Mouse (Mus musculus): Measurements from ENCODE around the gene Syt1.

Gene Syt1

DNA sequence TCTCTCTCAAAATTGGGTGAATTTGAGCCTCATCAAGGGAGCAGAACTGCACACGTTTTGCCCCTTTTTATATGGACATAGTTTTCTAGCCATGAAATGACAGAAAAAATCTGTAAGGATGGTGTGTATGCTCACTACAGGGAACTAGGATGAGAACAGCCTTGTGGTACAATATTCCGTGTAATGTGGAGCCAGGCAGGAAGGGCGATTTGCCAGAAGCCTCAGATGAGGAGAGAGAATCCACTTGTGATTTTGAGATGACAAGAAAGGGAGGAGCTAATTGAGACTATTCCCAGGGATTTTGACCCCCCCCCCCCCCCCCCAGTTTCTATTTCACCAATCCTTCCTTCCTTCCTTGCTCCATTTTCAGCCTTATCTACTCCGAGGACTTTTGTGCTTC, 431.4 kb downstream of the Syt1 start:
- DNase-seq (ENCODE audit: low read depth, low spot score), result no peak

DNA sequence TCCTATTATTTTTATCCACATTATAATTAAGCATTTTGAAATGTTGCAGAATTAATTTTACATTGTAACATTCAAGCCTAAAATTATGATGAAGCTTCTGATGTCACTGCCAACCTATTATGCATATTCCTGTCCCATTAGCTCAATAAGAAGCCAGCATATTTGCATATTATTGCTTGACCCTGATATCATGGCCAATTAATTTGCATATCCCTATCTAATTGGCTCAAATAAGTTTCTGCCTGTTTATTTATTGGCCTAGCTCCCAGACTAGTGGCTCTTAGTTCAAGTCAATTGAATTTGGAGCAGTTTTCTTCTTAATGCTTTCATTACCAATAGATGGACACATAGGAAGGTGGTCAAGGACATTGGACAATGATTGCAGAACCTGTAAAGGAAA, 433.2 kb downstream of the Syt1 start:
- DNase-seq (ENCODE audit: low read depth, low spot score), result no peak

DNA sequence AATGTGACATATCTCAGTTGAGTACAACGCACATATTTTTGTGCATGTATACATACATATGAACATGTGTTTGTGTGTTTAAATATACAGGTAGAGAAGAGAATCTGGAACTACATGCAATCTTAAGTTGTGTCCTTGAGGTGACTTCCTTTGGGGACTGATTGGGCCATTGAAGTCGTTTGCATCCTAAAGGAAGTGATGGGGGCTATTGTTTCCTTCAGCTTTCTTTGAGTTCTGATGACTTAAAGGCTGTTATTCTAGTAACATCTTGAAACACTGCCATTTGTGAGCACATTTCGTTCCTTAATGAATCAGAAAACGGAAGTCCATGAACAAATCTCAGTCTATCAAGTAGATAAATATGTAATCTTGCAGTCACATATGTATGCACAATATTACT, 438.0 kb downstream of the Syt1 start:
- peak; percentile 68 for DNase-seq (ENCODE audit: low read depth, low spot score)

DNA sequence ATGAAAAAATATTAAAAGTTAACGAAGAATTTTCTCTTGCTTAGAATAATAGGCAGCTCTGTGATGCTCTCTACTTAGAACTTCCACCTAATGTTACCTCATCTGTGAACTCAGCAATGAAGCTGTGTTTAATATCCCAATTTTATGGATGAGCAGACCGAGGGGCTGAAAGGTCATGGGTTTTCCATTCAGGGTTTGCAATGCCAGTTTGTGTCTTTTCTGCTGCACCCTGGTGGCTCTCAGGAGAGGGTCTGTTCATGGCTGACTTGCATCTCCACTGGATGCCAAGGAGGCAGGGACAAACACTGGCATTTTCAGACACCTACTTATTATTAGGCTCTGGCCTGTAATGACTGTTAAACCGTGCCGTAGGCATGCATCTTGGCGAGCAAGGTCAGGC, 439.7 kb downstream of the Syt1 start:
- DNase-seq (ENCODE audit: low read depth, low spot score), result no peak

DNA sequence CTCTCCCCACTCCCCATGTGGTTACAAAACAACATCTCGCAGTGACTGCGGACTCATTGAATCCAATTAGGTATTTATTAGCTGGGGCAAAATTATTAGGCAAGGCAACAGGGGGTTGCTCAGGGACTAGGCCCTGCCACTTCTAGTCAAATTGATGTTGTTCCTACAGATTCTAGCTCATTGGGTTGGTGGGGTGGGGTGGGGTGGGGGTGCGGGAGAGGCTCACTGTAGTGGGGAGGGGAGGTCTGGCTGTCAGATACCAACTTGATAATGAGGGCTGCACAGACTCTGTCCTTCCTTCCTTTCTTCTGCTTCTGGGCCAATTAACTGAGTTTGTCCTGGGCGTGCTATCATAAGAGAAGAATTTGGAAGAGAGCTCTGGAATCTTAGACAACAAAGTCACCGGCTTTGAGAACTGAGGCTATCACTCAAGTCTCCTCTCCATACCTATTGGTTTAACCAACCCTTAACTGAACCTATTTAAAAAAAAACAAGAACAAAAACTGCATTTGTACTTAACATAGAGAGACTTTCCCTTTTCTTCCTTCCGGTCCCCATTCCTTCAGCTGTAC, 441.1 kb downstream of the Syt1 start:
- peak; percentile 88 for DNase-seq (ENCODE audit: low read depth, low spot score)

DNA sequence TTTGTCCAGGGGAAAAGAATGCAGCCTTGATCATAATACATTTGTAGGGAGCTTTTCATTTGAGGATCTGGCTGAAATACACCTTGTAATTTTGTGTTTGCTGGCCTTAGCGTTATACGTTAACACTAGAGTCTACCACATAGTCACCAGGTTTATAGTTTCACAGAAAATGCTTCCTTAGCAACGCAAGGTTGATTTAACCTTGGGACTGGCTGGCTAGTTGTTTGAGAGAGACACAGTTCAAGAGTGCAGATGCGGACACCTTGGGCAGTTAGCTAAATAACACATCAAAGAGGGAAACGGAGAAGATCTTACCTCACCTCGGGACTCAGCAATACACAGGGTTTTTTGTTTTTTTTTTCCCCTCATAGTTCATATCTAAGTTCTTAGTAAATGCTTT, 441.9 kb downstream of the Syt1 start:
- DNase-seq (ENCODE audit: low read depth, low spot score), result peak; percentile 72

DNA sequence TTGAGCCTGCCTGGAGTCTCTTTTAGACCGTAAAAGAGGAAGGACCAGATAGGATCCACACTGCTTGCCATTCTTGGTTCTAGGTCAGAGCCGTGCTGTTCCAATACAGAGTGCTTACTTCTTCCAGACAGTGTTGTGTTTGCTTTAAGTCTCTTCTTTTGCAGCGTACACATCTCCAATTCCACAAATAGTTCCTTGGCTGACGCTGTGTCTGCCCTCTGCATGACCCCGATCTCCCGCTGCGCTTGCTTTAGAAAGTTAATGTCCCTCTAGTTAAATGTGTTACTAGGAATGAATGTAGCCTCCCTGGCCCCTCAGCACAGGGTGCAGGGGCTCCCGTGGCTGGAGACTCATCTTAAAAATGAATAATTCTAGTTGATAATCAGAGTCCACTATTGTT, 442.6 kb downstream of the Syt1 start:
- DNase-seq (ENCODE audit: low read depth, low spot score), result peak; percentile 98

DNA sequence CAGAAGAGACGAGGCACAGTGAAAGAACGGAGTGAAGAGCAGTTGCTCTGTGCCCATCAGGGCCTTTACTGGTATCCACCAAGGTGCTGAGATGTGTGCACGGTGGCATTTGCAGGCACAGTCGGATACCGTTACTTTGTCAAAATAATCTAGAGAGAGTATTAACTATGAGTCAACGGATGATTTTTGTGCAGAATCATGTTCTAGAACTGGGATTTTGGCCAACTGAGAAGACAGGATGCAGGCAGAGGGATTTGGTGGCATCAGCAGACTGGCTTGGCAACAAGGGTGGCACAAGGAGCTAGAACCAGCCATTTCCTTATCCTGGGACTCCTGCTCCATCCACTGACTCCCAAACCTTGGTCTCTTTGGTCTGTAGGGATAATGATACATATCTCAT, 443.3 kb downstream of the Syt1 start:
- DNase-seq (ENCODE audit: low read depth, low spot score), result no peak

DNA sequence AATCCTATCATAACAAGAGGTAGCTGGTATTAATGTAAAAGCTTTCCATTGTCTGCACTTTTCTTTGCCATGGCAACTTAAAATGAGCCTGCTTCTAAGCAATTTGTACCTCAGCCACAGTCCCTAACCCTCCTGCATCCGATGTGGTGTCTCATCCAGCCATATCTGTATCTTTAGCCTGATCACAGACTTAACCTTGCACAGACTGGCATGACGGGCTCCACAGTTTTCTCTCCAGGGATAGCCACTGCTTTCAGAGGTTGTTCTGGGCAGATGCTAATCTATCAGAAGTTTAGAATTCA, 451.2 kb downstream of the Syt1 start:
- no peak for DNase-seq (ENCODE audit: low read depth, low spot score)

DNA sequence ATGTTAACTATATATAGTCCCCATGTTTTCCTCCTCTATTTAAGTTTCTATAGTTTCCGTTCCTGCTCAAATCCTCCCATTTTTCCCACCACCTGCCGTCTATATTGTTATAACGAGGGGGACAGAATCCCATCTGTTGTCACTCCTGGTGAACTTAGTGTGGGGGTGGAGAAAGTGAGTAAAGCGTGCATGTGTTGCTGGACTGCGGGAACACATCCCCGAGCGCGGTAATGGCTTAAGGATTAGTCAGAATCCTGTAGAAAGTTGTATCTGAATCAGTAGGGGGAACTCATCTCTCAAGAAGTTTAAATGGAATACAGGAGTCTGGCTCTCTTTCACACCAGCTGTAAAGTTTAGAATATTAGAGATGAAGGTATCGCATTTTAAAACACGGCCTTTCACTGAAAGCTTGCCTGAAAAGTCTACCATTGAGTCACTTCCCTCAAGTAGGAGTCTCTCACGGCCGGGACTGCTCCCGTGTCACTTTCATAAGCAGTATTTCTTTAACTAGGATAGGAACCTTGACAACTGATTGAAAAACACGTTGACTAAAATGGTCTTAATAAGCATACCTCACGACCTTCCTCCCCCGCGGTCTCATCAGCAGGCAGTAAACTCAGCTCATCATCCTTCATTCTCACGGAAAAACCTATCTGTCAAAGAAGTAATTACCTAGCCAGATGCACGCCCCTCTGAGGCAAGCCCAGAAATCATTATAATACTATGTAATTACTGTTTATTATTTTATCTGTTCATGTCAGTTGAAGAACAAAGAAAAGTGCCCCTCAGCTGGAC, 451.8 kb downstream of the Syt1 start:
- no peak for DNase-seq (ENCODE audit: low read depth, low spot score)

DNA sequence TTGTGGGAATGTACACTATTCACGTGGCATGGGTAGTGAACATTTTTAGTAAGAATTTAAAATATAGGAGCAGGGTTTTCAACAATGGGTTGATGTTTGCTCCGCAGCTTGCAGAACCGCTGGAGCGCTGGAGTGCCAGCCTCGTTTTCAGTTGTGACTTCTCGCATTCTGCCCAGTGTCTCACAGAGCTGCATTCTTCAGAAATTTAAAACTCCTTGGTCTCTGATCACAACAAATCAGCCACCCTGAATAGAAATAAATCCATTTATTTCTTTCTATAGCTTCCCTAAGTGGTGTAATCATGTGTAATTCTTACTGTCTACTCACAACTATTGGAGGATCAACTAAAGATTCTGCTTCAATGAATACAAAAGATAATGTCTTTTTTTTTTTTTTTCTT, 458.2 kb downstream of the Syt1 start:
- no peak for DNase-seq (ENCODE audit: low read depth, low spot score)

DNA sequence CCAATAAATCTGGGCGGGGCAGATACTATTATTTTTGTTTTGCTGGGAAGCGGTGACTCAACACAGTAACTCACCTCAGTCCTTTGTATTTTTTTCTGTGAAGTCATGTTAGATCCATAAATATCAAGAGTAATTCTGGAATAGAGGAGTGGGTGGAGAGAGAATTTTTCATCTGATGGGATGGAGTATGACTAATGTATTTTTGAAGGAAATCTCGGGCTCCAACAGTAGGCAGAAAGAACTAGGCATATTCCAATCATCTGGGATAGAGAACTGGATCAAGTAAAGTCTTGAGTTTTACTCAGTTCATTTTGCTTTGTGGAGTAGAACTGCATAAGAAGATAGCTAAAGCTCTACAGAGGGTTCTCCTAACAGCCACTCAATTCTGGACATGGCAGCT, 465.1 kb downstream of the Syt1 start:
- no peak for DNase-seq (ENCODE audit: low read depth, low spot score)

DNA sequence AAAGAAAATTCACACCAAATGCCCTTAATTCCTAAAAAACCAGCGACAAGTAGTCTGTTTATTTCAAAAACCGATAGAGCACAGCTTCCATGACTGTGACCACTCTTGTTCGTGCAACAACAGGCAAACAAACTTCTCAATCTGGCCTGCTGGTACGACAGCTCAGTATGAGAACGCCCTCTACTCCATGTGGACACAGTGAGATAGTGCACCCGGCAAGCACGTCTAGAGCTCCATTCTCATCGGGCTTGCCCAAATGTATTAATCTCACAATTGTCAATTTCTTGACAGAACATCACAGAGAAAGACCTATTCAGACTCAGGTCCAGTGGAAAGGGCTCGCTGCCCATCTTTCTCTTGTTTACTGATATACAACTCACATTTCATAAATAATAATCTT, 469.2 kb downstream of the Syt1 start:
- peak; percentile 51 for DNase-seq (ENCODE audit: low read depth, low spot score)

DNA sequence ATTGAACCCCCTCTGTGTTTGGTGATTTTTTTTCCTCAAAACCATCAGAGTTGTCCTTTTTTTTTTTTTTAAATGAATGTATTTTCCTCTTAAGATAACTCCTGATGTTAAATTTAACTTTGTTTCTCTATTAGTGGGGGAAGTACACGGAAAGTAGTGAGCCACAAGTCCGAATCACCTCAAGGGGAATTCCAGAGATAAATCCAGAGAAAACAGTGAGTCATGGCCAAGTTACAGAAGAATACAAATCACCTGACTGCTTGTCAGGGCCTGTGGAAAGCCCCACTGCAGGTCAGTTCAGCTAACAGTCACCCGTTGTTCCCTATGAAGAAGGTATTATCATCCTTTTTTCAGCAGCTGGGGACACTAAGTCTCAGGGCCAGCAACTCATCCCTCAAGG, 472.2 kb downstream of the Syt1 start:
- no peak for DNase-seq (ENCODE audit: low read depth, low spot score)

DNA sequence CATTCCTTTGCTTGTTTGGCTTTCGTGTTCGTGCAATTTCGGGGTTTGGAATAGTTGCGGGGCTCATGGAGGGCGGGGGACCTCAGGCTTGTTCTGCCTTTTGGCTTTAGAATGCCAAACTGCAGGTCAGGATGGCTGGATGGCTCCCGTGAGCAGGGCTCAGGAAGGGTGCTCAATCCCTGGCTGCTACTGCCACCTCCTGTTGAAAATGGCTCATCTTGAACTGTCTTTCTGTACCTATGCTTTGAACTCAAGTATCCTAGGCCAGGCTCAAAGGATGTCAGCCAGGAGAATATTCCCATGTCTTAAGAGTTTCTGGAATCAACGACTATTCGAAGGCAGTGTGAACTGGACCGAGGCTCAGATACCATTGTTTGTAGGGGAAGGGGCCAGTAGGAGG, 473.1 kb downstream of the Syt1 start:
- DNase-seq (ENCODE audit: low read depth, low spot score), result peak; percentile 66

DNA sequence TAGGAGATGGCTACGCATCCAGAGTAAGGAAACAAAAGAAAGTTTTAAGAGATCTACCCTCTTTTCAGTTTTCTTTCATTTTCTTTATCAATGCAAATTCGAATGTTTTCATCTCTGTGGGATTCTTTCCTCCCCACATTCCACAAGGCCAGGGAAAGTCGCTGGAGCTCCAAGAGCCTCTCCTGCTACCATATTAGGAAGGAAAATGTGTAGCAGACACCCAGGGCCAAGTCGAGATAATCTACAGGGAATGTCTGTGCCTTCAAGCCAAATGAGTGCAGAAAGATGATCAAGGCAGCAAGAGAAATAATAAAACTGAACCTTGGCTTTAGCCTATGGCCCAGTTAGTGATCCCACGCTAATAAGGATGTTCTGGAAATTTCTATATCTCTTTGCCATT, 474.9 kb downstream of the Syt1 start:
- DNase-seq (ENCODE audit: low read depth, low spot score), result peak; percentile 71

DNA sequence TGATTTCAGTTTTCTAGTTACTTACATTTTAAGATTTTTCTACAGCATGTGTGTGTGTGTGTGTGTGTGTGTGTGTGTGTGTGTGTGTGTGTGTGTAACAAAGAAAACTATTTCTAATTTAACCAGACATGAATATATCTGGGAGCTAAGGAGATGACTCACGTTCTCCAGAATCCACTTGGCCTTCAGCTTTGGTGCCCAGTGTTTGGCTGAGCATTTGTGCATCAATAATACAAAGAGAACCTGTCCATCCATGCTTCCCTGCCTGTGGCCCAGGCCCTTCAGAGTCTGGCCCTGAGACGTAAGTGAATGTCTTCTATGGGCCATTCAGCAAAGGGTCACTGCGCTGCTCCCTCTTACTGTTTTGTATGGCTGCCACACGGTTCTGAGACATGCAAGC, 476.7 kb downstream of the Syt1 start:
- DNase-seq (ENCODE audit: low read depth, low spot score), result no peak

DNA sequence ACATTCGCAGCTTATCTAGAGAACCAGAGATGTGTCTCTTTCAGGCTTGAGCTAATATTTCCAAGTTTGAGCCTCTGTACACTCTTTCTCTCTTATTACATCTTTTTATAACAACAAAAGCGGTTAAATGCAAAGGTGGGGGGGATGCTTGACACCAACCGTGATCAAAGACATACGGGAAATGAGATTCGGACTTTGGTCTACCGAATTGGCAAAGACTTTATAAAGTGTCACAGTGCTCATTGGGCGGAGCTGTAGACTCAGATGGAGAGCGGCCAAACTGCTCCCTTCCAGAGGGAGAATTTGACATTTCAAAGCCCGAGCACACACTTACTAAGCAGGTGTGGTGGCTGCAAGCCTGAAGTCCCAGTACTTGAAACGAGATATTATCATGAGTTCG, 477.9 kb downstream of the Syt1 start:
- DNase-seq (ENCODE audit: low read depth, low spot score), result no peak

DNA sequence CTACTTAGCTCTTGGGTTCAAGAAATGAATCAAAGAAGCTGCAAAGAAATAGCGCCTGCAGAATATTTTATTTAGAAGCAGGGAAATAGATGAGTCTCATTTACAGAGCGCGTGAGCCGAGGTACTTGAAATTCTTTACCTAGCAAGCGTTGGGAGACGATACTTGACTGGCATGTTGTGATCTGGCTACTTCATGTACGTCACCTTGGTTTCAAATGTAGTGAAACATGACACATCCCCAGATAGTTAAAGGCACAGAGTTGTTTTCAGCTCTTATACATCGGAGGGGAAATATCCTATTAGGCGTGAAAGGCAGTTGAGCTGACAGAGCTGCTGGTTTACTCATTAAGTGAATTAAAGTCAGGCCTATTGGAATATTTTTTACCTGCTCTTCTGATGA, 478.5 kb downstream of the Syt1 start:
- no peak for DNase-seq (ENCODE audit: low read depth, low spot score)

DNA sequence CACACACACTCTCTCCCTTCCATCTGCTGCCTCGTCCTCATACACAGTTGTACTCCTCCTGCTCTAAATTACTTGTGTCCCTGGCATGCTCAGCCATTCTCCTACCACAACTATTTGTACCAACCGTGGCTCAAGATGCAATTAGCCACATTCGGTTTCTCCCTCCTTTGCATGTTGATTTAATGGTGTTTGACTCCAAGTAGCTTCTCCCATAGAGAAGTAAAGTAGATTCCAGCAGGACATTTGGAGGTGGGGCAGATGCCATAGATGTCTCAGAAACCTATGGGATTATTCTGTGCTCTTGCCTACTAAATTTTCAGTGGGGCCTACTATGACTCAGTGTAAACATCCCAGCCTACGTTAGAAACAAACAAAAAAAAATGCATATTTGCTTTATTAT, 479.1 kb downstream of the Syt1 start:
- no peak for DNase-seq (ENCODE audit: low read depth, low spot score)

DNA sequence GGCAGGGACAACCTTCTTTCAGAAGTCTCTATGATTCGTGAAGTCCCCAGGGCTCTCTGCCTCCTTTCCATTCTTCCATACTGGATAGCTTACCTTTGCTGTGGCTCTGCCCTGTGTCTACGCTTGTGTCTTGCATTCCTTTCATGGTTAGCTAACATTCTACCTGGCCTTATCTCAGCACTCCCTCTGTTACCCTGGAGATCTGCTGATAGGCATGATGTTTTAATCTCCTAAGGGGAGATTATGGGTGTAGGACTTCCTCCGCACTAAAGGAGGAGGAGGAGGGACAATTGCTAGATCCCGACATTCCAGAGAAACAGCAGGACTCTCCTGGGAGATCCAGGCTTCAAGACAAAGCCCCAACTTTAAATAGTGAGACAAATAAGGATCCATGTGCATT, 479.7 kb downstream of the Syt1 start:
- peak; percentile 62 for DNase-seq (ENCODE audit: low read depth, low spot score)

DNA sequence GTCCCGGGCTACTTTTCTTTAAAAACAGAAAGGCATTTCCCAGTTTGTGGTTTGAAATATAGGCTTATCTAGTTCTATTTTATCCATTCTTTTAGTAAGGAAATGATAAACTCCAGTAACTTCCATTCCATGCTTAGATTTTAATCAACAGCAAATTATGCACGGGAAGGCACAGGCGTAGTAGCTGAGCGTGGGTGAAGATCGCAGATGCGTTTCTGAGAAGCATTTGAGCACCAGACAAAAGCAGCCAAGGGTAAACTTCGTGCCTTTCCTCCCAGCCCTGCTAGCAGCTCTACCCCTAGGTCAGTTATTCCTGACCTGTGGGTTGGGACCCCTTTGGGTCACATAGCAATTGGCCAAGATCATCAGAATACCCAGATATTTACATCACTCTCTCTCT, 482.4 kb downstream of the Syt1 start:
- no peak for DNase-seq (ENCODE audit: low read depth, low spot score)

DNA sequence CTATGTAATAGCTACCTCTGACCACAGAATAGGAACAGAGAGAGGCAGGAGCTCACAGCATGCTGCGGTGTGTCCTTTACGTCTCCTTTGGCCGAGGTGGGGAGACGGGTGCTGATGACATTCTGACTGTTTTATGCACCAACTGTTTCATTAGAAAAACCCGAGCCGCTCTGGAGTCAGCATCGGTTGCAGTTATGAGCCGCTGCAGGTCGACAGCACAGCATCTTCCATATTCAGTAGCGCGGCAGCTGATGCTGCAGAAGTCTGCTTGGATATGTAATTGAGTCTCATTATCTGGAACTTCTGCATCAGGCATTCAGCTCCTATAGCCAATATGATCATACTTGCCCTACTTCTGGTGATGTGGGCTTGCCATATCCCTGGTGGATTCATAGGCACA, 485.3 kb downstream of the Syt1 start:
- no peak for DNase-seq (ENCODE audit: low read depth, low spot score)

Data from R1 (cell line).